Mouse (Mus musculus) intestine, embryonic 16.5 days (tissue): ENCODE results near the gene Axdnd1. TPM values are rescaled to one million over a fixed set of nuclear protein-coding genes. Genes with fewer than 3 reads are reported as not detected.

Source experiments
- ATAC-seq: fragments of 200-750 bp; cut with Nextera tagmentation; 2 replicates; pipeline ENCODE4 v1.8.0; 2017; ENCODE audit warnings: moderate TSS enrichment, moderate library complexity
- H3K27ac ChIP-seq: fragments of 300-500 bp; sonication (generic); 2 replicates; pipeline ENCODE4 v1.5.1; 2014; ENCODE audit warnings: mild to moderate bottlenecking, low read length
- H3K27me3 ChIP-seq: fragments of 300-500 bp; sonication (generic); replicated peaks from 2 replicates; pipeline ENCODE4 v1.6.1; 2014; ENCODE audit warnings: low read length, control low read depth, mixed read lengths; ENCODE audit not compliant: control insufficient read depth, insufficient read depth
- H3K36me3 ChIP-seq: fragments of 300-500 bp; sonication (generic); 2 replicates; pipeline ENCODE4 v1.6.1; 2014; ENCODE audit warnings: low read length, control low read depth; ENCODE audit not compliant: control insufficient read depth, insufficient read depth
- H3K4me1 ChIP-seq: fragments of 300-500 bp; sonication (generic); 2 replicates; pipeline ENCODE4 v1.6.1; 2014; ENCODE audit warnings: low read length, control low read depth, mixed read lengths; ENCODE audit not compliant: control insufficient read depth, insufficient read depth
- H3K4me2 ChIP-seq: fragments of 300-500 bp; sonication (generic); 2 replicates; pipeline ENCODE4 v1.6.1; 2014; ENCODE audit warnings: low read depth, low read length, control low read depth
- H3K4me3 ChIP-seq: fragments of 300-500 bp; sonication (generic); 2 replicates; pipeline ENCODE4 v1.5.1; 2014; ENCODE audit warnings: mild to moderate bottlenecking, low read length
- H3K9ac ChIP-seq: fragments of 300-500 bp; sonication (generic); 2 replicates; pipeline ENCODE4 v1.6.1; 2014; ENCODE audit warnings: low read depth, low read length
- H3K9me3 ChIP-seq: fragments of 300-500 bp; sonication (generic); 2 replicates; pipeline ENCODE4 v1.6.1; 2016; ENCODE audit warnings: low read length, control low read depth; ENCODE audit not compliant: control insufficient read depth
- WGBS: fragments of 180-500 bp; shearing (Covaris S2); extraction: QIAGEN DNeasy Blood & Tissue Kit; methylation state at CpG from one replicate; pipeline ENCODE4 v1.1.7; 2014; 5-methylcytosine and 5-hydroxymethylcytosine counted together
- polyA plus RNA-seq: library from polyadenylated mRNA; unstranded; fragments of >200 nt; fragmentation: Nextera tagmentation; extraction: Ambion mirVana; gene quantifications from 2 replicates; pipeline ENCODE4 v1.2.1, GENCODE M21; 2015

The Axdnd1 gene
- polyA plus RNA-seq: 0.16 and 0.29 TPM in 2 replicates

DNA sequence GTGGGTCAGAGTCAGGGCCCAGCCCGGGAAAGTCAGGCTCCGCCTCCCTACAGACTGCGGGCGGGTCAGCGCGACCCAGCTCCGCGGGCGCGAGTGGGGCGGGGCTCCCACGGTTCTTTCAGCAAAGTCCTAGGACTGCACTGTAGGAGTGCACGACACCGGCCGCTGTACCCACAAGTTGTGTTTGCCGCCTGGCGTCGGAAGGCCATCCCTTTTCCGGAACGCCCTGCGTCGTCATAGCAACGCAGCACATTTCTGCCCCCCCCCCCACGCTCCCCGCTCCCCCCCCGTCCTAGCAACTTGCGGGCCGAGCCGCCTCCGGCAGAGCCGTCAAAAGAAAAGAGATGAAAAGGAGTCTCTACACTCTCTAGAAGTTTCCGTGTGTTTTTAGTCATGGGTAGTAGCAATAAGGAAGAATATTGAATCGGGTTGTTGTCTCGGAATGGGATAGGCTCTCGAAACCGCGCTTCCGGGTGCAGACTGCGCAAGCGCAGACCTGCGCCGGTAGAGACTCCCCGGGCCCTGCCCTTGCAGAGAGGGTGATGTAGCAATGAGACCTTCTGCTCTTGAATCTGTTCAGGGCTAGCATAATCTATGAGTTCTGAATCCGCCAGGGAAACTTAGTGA lies at the start of gene Axdnd1:
Gene Axdnd1, minus strand, starts transcription at position 489 of the 627 bp plus-strand sequence.
- peak within 1 kb of the TSS; percentile 70 for H3K9ac ChIP-seq
- ATAC-seq: peak; percentile 97
- peak within 1 kb of the TSS; percentile 67 for H3K4me3 ChIP-seq
- no peaks in the 10 kb centered on the region for H3K36me3 ChIP-seq
- H3K27ac ChIP-seq: peak within 1 kb of the TSS; percentile 71
- H3K4me1 ChIP-seq: peaks cover 5% of the 10 kb centered on the region; the same call in 1 of the 2 replicates
- peak within 1 kb of the TSS; percentile 70 for H3K4me2 ChIP-seq
- WGBS: under 1% methylated on average over 44 of the region's 44 CpGs
- H3K9me3 ChIP-seq: no peaks in the 10 kb centered on the region
- H3K27me3 ChIP-seq: no peaks in the 10 kb centered on the region

- Histone ChIP-seq H3K4me1 (peaks cover 13% of the 10 kb centered on the region), H3K9me3 (no peaks in the 10 kb centered on the region), H3K27me3 (no peaks in the 10 kb centered on the region), H3K36me3 (peaks cover 7% of the 10 kb centered on the region), H3K4me2 (peak overlapping the region; percentile 71; the same call in 1 of the 2 replicates), H3K27ac (peak overlapping the region; percentile 77), H3K4me3 (no peak overlapping the region; the same call in 1 of the 2 replicates), H3K9ac (no peak overlapping the region)
- 44% methylated on average over 7 of the region's 7 CpGs for WGBS
- ATAC-seq: peak; percentile 87
These were observed 49.6 kb upstream of the Axdnd1 start for GRCm38 (mm10) chr1:156470557-156470956.

GRCm38 (mm10) chr1:156468576-156468975 lies 47.6 kb upstream of the Axdnd1 start:
- no peak for ATAC-seq
- Histone ChIP-seq H3K4me1 (peaks cover 9% of the 10 kb centered on the region), H3K9me3 (no peaks in the 10 kb centered on the region), H3K4me2 (no peak overlapping the region), H3K4me3 (no peak overlapping the region), H3K9ac (no peak overlapping the region), H3K27me3 (no peaks in the 10 kb centered on the region), H3K27ac (peak overlapping the region; percentile 40), H3K36me3 (peaks cover 8% of the 10 kb centered on the region)
- WGBS: 81% methylated on average over 3 of the region's 3 CpGs

DNA sequence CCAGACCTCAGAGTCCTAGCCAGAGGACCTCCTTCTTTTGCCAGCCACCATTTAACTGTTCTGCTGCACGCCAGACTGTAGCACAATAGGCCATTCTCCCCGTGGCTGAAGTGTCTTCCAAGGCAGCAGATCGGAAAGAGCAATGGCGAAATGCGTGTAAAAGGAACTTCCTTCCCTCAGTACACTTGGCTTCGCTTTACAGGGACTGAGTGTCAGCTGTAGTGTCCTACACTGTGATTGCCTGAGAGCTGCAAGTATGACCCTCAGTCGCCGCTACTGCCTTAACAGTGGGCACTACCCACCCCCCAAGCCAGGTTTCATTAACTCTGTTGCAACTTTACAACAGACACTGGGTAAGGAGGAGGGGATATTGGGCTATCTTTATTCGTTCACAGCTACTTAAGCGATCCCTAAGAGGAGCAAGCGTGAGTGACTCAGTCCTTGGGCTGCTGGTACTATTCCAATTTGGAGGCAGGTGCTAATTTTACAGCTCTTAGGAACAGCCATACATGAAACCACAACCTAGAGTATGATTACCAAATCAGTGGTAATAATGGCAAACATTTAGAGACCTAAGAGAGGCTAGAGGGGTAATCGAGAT lies 46.8 kb upstream of the Axdnd1 start:
- H3K36me3 ChIP-seq: peaks cover 8% of the 10 kb centered on the region
- H3K4me1 ChIP-seq: peaks cover 9% of the 10 kb centered on the region
- H3K27me3 ChIP-seq: no peaks in the 10 kb centered on the region
- H3K4me2 ChIP-seq: no peak overlapping the region
- H3K9me3 ChIP-seq: no peaks in the 10 kb centered on the region
- H3K9ac ChIP-seq: no peak overlapping the region
- H3K27ac ChIP-seq: peak overlapping the region; percentile 61
- 64% methylated on average over 12 of the region's 12 CpGs for WGBS
- ATAC-seq: peak; percentile 13; the same call in 1 of the 2 replicates
- no peak overlapping the region for H3K4me3 ChIP-seq

DNA sequence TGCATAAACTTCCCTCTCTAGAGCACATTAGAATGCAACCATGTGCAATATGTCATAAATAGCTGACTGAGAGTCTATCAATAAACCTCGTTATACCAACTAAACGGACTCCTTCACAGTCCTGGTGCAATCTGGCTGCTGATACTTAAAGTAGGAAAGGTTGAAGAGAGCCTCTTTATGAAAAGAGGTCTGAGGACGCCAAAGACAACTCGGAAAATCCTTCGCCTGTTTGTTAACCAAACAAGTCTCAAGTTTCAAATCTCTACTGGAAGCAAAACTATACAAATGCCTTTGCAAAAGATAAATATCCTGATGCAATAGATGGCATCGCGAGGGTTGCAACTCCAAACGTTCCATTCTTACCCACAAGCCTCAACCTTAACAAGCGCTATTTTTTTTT lies 44.0 kb upstream of the Axdnd1 start:
- Histone ChIP-seq H3K9me3 (no peaks in the 10 kb centered on the region), H3K27ac (no peak overlapping the region), H3K36me3 (peaks cover 8% of the 10 kb centered on the region), H3K4me1 (peaks cover 20% of the 10 kb centered on the region), H3K9ac (no peak overlapping the region), H3K4me2 (no peak overlapping the region), H3K4me3 (no peak overlapping the region), H3K27me3 (no peaks in the 10 kb centered on the region)
- no peak for ATAC-seq
- 77% methylated on average over 9 of the region's 9 CpGs for WGBS

DNA sequence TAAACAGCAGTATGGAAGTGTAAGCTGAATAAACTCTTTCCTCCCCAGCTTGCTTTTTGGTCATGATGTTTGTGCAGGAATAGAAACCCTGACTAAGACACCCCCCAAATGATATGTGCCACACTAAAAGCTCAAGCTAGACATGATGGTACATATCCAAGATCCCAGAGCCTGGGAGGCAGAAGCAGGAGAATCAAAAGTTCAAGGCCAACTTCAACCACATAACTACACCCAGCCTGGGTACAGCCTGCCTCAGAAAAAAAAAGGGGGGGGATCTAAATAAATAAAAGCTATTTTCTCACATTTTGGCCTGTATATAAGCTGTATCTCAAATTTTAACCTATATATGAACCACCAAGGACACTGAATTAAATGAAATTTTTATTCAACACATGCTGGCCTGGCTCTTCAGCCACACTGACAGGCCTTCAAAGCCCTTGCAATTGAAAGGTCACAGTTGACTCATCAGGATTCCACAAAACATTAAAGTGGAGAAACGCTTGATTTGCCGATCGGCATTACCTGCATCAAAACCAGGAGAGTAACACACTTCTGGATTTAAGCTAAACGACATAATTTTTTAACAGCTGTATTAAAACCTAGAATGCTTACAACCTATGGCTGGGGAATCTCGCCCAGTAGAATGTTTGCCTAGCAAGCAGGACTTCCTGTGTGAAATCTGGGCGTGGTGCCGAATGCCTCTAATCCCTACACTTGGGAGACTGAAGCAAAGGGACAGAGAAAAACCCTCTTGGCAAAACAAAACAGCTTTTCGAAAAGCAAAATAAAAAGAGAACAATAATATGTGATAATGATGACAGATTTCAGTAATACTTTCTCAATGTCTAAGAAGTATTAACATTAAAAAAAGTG lies 43.3 kb upstream of the Axdnd1 start:
- Histone ChIP-seq H3K4me2 (no peak overlapping the region), H3K9ac (no peak overlapping the region), H3K4me3 (no peak overlapping the region), H3K9me3 (no peaks in the 10 kb centered on the region), H3K27ac (no peak overlapping the region), H3K4me1 (peaks cover 26% of the 10 kb centered on the region), H3K27me3 (no peaks in the 10 kb centered on the region), H3K36me3 (peaks cover 8% of the 10 kb centered on the region)
- 76% methylated on average over 8 of the region's 8 CpGs for WGBS
- ATAC-seq: no peak

DNA sequence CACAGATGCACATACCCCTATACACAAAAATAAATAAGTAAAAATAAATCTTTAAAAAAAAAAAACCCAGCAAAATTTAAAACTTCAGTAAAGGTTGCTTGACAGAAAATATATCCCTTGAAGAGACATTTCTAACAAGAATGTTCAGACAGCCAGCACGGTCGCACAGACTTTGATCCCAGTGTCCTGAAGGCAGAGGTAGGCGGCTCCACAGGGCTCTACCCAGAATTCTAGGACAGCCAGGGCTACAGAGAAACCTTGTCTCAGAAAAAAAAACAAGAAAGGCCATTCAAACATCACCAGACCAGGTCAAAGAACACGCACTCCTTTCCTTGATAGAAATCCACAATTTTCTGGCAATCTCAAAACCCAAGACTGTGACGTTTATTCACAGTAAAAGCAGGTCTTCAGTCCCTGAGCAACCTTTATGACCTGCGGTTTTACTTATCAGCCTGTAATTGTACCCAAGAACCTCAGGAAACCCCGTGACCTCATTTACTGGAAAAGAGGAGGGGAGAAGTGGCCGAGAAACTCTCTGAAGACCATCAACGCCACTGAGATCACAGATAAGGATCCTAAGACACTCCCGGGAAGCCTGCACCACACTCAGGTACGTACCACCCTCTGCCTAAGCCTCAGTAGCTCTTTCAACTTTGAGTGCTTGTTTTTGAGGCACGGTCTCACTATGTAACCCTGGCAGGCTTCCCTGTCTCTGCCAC lies 41.5 kb upstream of the Axdnd1 start:
- H3K27me3 ChIP-seq: no peaks in the 10 kb centered on the region
- no peak overlapping the region for H3K4me3 ChIP-seq
- H3K4me2 ChIP-seq: no peak overlapping the region
- peak overlapping the region; percentile 77 for H3K27ac ChIP-seq
- no peak overlapping the region for H3K9ac ChIP-seq
- no peaks in the 10 kb centered on the region for H3K9me3 ChIP-seq
- ATAC-seq: peak; percentile 78
- peaks cover 27% of the 10 kb centered on the region for H3K4me1 ChIP-seq
- H3K36me3 ChIP-seq: peaks cover 8% of the 10 kb centered on the region
- WGBS: 45% methylated on average over 12 of the region's 12 CpGs

DNA sequence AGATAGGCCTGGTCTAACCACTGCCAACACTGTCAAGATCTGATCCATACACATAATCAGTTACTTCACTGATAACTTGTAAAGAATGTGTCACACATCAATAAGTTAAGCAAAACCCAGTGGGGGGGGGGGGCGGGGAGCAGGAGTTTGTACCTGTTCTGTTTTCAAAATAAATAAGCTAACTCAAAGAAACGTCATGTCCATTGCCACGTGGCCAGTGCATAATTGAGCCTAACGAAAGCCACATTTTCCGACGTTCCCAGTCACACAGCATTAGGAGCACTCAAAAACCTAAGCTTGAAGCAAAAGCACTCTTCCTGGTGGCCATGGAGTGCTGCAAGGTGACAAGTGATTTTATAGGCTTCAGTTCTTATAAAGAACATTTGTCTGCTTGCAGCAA lies 40.1 kb upstream of the Axdnd1 start:
- Histone ChIP-seq H3K27me3 (no peaks in the 10 kb centered on the region), H3K27ac (peak overlapping the region; percentile 2; the same call in 1 of the 2 replicates), H3K4me2 (no peak overlapping the region), H3K4me1 (peaks cover 27% of the 10 kb centered on the region), H3K36me3 (peaks cover 9% of the 10 kb centered on the region), H3K4me3 (no peak overlapping the region), H3K9ac (no peak overlapping the region), H3K9me3 (no peaks in the 10 kb centered on the region)
- 86% methylated on average over 6 of the region's 6 CpGs for WGBS
- no peak for ATAC-seq
